Mouse (Mus musculus) hindbrain, embryonic 15.5 days (tissue): ENCODE data around the gene Tdrd1. TPM values are rescaled to one million over a fixed set of nuclear protein-coding genes. Genes with fewer than 3 reads are reported as not detected.

ENCODE experiments used
- ATAC-seq: fragments of 200-750 bp; cut with Nextera tagmentation; 2 replicates; pipeline ENCODE4 v1.8.0; 2017; ENCODE audit warnings: low read depth, moderate number of reproducible peaks, moderate TSS enrichment; ENCODE audit not compliant: low FRiP score
- H3K27ac ChIP-seq: fragments of 300-500 bp; sonication (generic); replicated peaks from 2 replicates; pipeline ENCODE4 v1.5.1; 2015; ENCODE audit warnings: mild to moderate bottlenecking, inconsistent platforms
- H3K27me3 ChIP-seq: fragments of 300-500 bp; sonication (generic); 2 replicates; pipeline ENCODE4 v1.6.1; 2015; ENCODE audit warnings: control low read depth, inconsistent platforms
- H3K36me3 ChIP-seq: fragments of 300-500 bp; sonication (generic); 2 replicates; pipeline ENCODE4 v1.6.1; 2015; ENCODE audit warnings: control low read depth, inconsistent platforms
- H3K4me1 ChIP-seq: fragments of 300-500 bp; sonication (generic); replicated peaks from 2 replicates; pipeline ENCODE4 v1.6.1; 2015; ENCODE audit warnings: control low read depth, inconsistent platforms
- H3K4me2 ChIP-seq: fragments of 300-500 bp; sonication (generic); 2 replicates; pipeline ENCODE4 v1.6.1; 2015; ENCODE audit warnings: moderate library complexity, mild to moderate bottlenecking, inconsistent platforms
- H3K4me3 ChIP-seq: fragments of 300-500 bp; sonication (generic); 2 replicates; pipeline ENCODE4 v1.5.1; 2015; ENCODE audit warnings: mild to moderate bottlenecking, inconsistent platforms
- H3K9ac ChIP-seq: fragments of 300-500 bp; sonication (generic); 2 replicates; pipeline ENCODE4 v1.6.1; 2015; ENCODE audit warnings: inconsistent platforms
- H3K9me3 ChIP-seq: fragments of 300-500 bp; sonication (generic); 2 replicates; pipeline ENCODE4 v1.6.1; 2016; ENCODE audit warnings: control low read depth, inconsistent platforms
- WGBS: fragments of 180-500 bp; shearing (Covaris S2); methylation state at CpG from one replicate; pipeline ENCODE4 v1.1.7; 2015; 5-methylcytosine and 5-hydroxymethylcytosine counted together
- polyA plus RNA-seq: library from polyadenylated mRNA; unstranded; fragments of >200 nt; fragmentation: Nextera tagmentation; extraction: Ambion mirVana; gene quantifications from 2 replicates; pipeline ENCODE4 v1.2.1, GENCODE M21; 2015

The Tdrd1 gene
- polyA plus RNA-seq, 1 experiment from 2014 or later: 1.1 TPM

DNA sequence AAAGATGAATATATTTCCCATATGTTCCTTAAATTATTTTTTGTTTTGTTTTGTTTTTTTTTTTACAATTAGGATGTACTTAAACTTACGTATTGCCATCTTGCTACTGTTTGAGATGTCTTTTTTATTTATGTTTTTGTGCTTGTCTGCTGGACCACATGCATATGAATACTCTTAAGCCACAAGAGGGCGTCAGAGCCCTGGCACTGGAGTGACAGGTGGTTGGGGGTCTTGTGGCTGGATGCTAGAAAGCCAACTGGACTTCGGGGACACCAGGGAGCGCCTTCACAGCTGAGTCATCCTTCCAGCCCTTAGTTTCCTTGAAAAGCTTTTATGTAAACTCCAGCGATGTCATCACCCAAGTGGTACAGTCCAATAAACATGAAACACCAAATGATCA lies 17.2 kb upstream of the Tdrd1 start:
- H3K36me3 ChIP-seq: peaks cover 26% of the 10 kb centered on the region
- H3K27me3 ChIP-seq: no peaks in the 10 kb centered on the region
- H3K27ac ChIP-seq: no peak overlapping the region
- no peaks in the 10 kb centered on the region for H3K4me1 ChIP-seq
- H3K9ac ChIP-seq: no peak overlapping the region
- 59% methylated on average over 5 of the region's 5 CpGs for WGBS
- no peak overlapping the region for H3K4me2 ChIP-seq
- no peak for ATAC-seq
- H3K4me3 ChIP-seq: no peak overlapping the region
- no peaks in the 10 kb centered on the region for H3K9me3 ChIP-seq

DNA sequence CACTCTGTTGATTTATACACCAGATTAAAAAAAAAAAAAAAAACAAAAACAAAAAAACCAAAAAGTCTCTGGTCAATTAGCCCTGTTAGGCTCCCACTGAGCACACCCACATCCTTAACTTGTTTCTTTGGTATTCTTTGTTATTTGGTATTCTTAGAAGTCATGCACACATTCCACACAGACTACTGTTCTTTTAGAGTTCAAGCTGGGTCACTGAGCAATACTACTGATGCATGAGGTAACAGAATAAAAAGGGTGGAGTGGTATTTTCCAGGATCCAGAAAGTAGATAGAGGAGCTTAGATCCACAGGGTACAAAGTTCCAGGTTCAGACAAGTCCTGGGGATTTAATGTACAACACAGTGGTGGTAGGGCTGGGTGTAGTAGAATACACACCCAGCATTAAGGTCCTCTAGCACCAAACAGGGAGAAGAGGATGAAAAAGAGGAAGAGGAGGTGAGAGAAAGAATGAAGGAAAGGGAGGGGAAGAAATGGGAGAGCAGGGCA lies 15.3 kb upstream of the Tdrd1 start:
- Histone ChIP-seq H3K9ac (no peak overlapping the region), H3K4me3 (no peak overlapping the region), H3K4me2 (no peak overlapping the region), H3K9me3 (no peaks in the 10 kb centered on the region), H3K4me1 (no peaks in the 10 kb centered on the region), H3K27ac (no peak overlapping the region), H3K27me3 (no peaks in the 10 kb centered on the region), H3K36me3 (peaks cover 26% of the 10 kb centered on the region)
- no peak for ATAC-seq

DNA sequence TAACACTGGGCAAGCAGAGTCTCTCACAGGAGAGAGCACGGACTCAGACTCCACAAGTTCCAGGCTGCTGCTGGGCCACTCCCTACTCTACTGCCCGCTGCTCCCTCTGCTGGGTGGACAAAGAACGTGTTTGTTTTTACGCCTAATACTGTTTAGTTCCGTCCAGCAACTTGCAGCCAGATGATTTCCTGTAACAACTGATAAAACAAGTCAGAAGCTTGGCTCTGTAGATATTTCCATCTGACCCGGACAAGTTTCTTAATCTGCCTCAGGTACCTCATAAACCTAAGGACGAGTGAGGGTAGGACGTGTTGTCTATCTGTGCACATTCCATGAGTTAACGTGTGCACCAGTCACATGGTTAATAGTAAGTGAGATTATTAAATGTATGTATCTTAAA lies 14.4 kb upstream of the Tdrd1 start:
- Histone ChIP-seq H3K27me3 (no peaks in the 10 kb centered on the region), H3K27ac (no peak overlapping the region), H3K4me3 (no peak overlapping the region), H3K9ac (no peak overlapping the region), H3K4me1 (peaks cover 7% of the 10 kb centered on the region; the same call in 1 of the 2 replicates), H3K36me3 (peaks cover 19% of the 10 kb centered on the region), H3K4me2 (no peak overlapping the region), H3K9me3 (no peaks in the 10 kb centered on the region)
- WGBS: 48% methylated on average over 9 of the region's 9 CpGs
- no peak for ATAC-seq

DNA sequence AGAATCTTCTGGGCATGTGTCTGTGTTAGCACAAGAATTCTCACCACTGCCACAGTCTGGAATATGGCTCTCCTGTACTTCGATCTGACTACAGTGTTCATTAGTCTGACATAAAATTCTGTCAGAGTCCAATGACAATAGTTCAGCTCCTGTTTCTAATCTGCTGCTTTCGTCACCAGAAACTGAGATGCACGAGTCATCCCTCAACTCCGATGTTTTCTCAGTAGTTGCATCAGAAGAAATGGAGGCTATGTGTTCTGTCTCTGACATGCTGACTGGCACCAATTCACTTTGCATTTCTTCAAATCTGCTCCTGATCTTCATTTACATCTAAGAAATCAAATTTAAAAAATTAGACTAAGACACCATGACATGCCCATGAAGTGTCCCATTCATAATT lies 12.6 kb upstream of the Tdrd1 start:
- Histone ChIP-seq H3K27me3 (no peaks in the 10 kb centered on the region), H3K27ac (no peak overlapping the region), H3K4me3 (no peak overlapping the region), H3K4me1 (peaks cover 23% of the 10 kb centered on the region), H3K4me2 (no peak overlapping the region), H3K36me3 (peaks cover 4% of the 10 kb centered on the region; the same call in 1 of the 2 replicates), H3K9ac (no peak overlapping the region), H3K9me3 (no peaks in the 10 kb centered on the region)
- no peak for ATAC-seq
- WGBS: 91% methylated on average over 4 of the region's 4 CpGs

- peaks cover 52% of the 10 kb centered on the region for H3K4me1 ChIP-seq
- peak overlapping the region; percentile 42; the same call in 1 of the 2 replicates for H3K27ac ChIP-seq
- H3K36me3 ChIP-seq: no peaks in the 10 kb centered on the region
- no peaks in the 10 kb centered on the region for H3K9me3 ChIP-seq
- H3K4me3 ChIP-seq: no peak overlapping the region
- H3K9ac ChIP-seq: no peak overlapping the region
- H3K27me3 ChIP-seq: no peaks in the 10 kb centered on the region
- 37% methylated on average over 14 of the region's 14 CpGs for WGBS
- H3K4me2 ChIP-seq: peak overlapping the region; percentile 14; the same call in 1 of the 2 replicates
- ATAC-seq: no peak
Observed at GRCm38 (mm10) chr19:56817851-56818526, 8.0 kb upstream of the Tdrd1 start.

GRCm38 (mm10) chr19:56821040-56821797 lies 4.8 kb upstream of the Tdrd1 start:
- WGBS: 5% methylated on average over 22 of the region's 22 CpGs
- Histone ChIP-seq H3K9ac (peak overlapping the region; percentile 83), H3K9me3 (no peaks in the 10 kb centered on the region), H3K36me3 (no peaks in the 10 kb centered on the region), H3K4me1 (peaks cover 49% of the 10 kb centered on the region), H3K27ac (peak overlapping the region; percentile 85), H3K27me3 (peaks cover 3% of the 10 kb centered on the region; the same call in 1 of the 2 replicates), H3K4me2 (peak overlapping the region; percentile 70), H3K4me3 (peak overlapping the region; percentile 74)
- ATAC-seq: no peak

DNA sequence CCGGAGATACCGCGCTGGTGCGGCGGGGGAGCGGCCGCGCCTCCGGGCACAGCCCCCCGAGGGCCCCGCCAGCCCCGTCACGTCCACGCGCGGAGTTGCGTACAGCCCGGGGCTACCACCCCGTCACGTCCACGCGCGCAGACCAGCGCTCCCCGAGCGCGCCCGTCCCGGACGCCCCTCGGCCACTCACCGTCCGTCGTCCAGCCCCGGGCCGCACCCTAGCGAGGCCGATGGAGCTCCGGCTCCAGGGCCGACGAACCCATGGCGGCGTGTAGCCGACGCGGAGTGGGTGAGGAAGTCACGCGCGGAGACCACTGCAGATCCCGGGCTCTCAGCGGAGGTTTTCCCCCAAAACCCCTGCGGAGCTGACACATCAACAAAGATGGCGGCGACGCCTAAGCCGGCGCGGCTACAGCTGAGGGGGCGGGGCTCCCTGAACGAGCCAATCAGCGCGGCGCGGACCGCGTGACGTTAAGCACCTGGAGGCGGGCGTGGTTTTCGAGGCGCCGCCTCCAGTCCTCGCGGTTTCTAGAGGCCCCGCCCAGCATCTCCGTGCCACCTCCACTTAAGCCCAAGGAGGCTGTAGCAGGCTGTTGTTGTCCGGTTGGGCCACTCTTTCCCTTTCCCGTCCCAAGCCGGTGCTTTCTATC lies 4.1 kb upstream of the Tdrd1 start, which contains the start of gene Ccdc186:
Gene Ccdc186, minus strand, starts transcription at position 393 of the 650 bp plus-strand sequence.
- H3K4me1 ChIP-seq: peaks cover 44% of the 10 kb centered on the region
- H3K36me3 ChIP-seq: no peaks in the 10 kb centered on the region
- H3K9me3 ChIP-seq: no peaks in the 10 kb centered on the region
- peak within 1 kb of the TSS; percentile 85 for H3K27ac ChIP-seq
- H3K4me3 ChIP-seq: peak within 1 kb of the TSS; percentile 74
- WGBS: under 1% methylated on average over 79 of the region's 79 CpGs
- peak within 1 kb of the TSS; percentile 83 for H3K9ac ChIP-seq
- H3K27me3 ChIP-seq: peaks cover 3% of the 10 kb centered on the region; the same call in 1 of the 2 replicates
- H3K4me2 ChIP-seq: peak within 1 kb of the TSS; percentile 70
- peak; percentile 98 for ATAC-seq

DNA sequence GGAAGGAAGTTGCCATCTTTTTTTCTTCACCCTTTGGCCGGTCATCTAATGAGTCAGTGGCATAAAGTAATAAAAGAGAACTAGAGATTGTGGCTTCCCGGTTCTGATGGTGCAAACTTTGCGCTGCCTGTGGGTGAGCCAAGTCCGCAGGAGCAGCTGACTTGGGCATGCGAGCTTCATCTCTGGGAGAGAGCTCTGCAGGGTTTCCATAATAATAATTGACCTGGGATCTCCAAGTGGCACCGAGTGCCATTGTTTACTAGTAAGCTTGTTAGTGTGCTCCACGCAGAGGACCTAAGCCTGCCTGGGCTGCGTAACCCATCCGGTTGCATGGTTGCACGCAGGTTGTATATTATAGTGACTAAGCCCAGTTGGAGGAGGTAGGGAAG lies 3.6 kb upstream of the Tdrd1 start:
- 16% methylated on average over 10 of the region's 10 CpGs for WGBS
- H3K27me3 ChIP-seq: peaks cover 3% of the 10 kb centered on the region; the same call in 1 of the 2 replicates
- no peaks in the 10 kb centered on the region for H3K9me3 ChIP-seq
- ATAC-seq: peak; percentile 48
- H3K27ac ChIP-seq: 0 out of 2 replicates have a peak overlapping the region, but pooled peaks have one; percentile 44
- H3K4me3 ChIP-seq: peak overlapping the region; percentile 74
- peak overlapping the region; percentile 46 for H3K9ac ChIP-seq
- peak overlapping the region; percentile 70 for H3K4me2 ChIP-seq
- H3K4me1 ChIP-seq: peaks cover 39% of the 10 kb centered on the region
- no peaks in the 10 kb centered on the region for H3K36me3 ChIP-seq

GRCm38 (mm10) chr19:56828305-56828704 lies 2.3 kb downstream of the Tdrd1 start:
- Histone ChIP-seq H3K27ac (no peak overlapping the region), H3K4me3 (no peak overlapping the region), H3K9ac (no peak overlapping the region), H3K4me1 (no peaks in the 10 kb centered on the region; the same call in 1 of the 2 replicates), H3K27me3 (peaks cover 3% of the 10 kb centered on the region; the same call in 1 of the 2 replicates), H3K36me3 (no peaks in the 10 kb centered on the region), H3K9me3 (no peaks in the 10 kb centered on the region), H3K4me2 (no peak overlapping the region)
- ATAC-seq: no peak
- 84% methylated on average over 11 of the region's 11 CpGs for WGBS

GRCm38 (mm10) chr19:56829267-56829666 lies 3.3 kb downstream of the Tdrd1 start:
- H3K27me3 ChIP-seq: no peaks in the 10 kb centered on the region
- no peak overlapping the region for H3K4me3 ChIP-seq
- WGBS: 91% methylated on average over 9 of the region's 9 CpGs
- no peaks in the 10 kb centered on the region; the same call in 1 of the 2 replicates for H3K4me1 ChIP-seq
- H3K9me3 ChIP-seq: no peaks in the 10 kb centered on the region
- H3K9ac ChIP-seq: no peak overlapping the region
- ATAC-seq: no peak
- H3K27ac ChIP-seq: no peak overlapping the region
- H3K36me3 ChIP-seq: no peaks in the 10 kb centered on the region
- H3K4me2 ChIP-seq: no peak overlapping the region

GRCm38 (mm10) chr19:56830163-56830562 lies 4.2 kb downstream of the Tdrd1 start:
- no peak for ATAC-seq
- Histone ChIP-seq H3K4me3 (no peak overlapping the region), H3K4me2 (no peak overlapping the region), H3K27ac (no peak overlapping the region), H3K9ac (no peak overlapping the region), H3K27me3 (no peaks in the 10 kb centered on the region), H3K36me3 (no peaks in the 10 kb centered on the region), H3K4me1 (no peaks in the 10 kb centered on the region; the same call in 1 of the 2 replicates), H3K9me3 (no peaks in the 10 kb centered on the region)
- 86% methylated on average over 4 of the region's 4 CpGs for WGBS

DNA sequence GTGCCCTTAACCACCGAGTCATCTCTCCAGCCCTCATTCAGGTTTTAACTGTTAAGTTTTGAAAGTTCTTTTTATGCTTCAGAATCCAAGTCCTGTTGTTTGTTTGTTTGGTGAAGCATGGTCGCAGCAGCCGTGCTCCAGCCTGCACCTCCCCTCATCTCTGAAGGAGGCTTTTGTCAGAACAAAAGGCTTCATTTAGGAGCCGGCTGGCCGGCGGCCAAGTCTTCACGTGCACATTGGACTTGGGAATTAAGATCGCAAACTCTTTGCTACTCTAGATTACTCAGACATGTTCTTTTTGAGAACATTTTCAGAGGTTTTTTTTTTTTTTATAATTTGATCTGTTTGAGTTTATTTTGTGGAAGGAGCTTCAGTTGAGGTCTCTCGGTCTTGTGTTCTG lies 9.3 kb downstream of the Tdrd1 start:
- H3K9ac ChIP-seq: no peak overlapping the region
- H3K27ac ChIP-seq: no peak overlapping the region
- no peaks in the 10 kb centered on the region for H3K36me3 ChIP-seq
- 29% methylated on average over 9 of the region's 9 CpGs for WGBS
- no peaks in the 10 kb centered on the region for H3K27me3 ChIP-seq
- no peaks in the 10 kb centered on the region for H3K4me1 ChIP-seq
- ATAC-seq: no peak
- H3K4me3 ChIP-seq: no peak overlapping the region
- no peaks in the 10 kb centered on the region for H3K9me3 ChIP-seq
- H3K4me2 ChIP-seq: no peak overlapping the region
